Mouse (Mus musculus): ENCODE measurements around the gene Slco4c1. TPM values are rescaled to one million over a fixed set of nuclear protein-coding genes. Genes with fewer than 3 reads are reported as not detected.

Gene Slco4c1
- 1.7 TPM in 2 replicates for polyA plus RNA-seq (2012; rRNA removed)

GRCm38 (mm10) chr1:96871528-96872360 is at the start of gene Slco4c1:
Gene Slco4c1, minus strand, starts transcription at chr1:96872171.
- peak; percentile 20 to 66 for DNase-seq (ENCODE audit: extremely low spot score in 1 of 2, low spot score in 1 of 2)

GRCm38 (mm10) chr1:96917333-96917732 is 45.4 kb upstream of the Slco4c1 start:
- DNase-seq (ENCODE audit: extremely low spot score in 1 of 2, low spot score in 1 of 2), result no peak

GRCm38 (mm10) chr1:96883788-96884187 is 11.8 kb upstream of the Slco4c1 start:
- DNase-seq (ENCODE audit: extremely low spot score in 1 of 2, low spot score in 1 of 2), result no peak

GRCm38 (mm10) chr1:96878572-96878971 is 6.6 kb upstream of the Slco4c1 start:
- peak in 1 of 2 experiments; percentile 25 for DNase-seq (ENCODE audit: extremely low spot score in 1 of 2, low spot score in 1 of 2)

- no peak for DNase-seq (ENCODE audit: extremely low spot score in 1 of 2, low spot score in 1 of 2)
Observed at GRCm38 (mm10) chr1:96876076-96876475, 4.1 kb upstream of the Slco4c1 start.

GRCm38 (mm10) chr1:96874636-96875035 is 2.7 kb upstream of the Slco4c1 start:
- DNase-seq (ENCODE audit: extremely low spot score in 1 of 2, low spot score in 1 of 2), result no peak

- no peak for DNase-seq (ENCODE audit: extremely low spot score in 1 of 2, low spot score in 1 of 2)
Observed at GRCm38 (mm10) chr1:96872361-96872693, 356 bp upstream of the Slco4c1 start.

- peak in 1 of 2 experiments; percentile 9 for DNase-seq (ENCODE audit: extremely low spot score in 1 of 2, low spot score in 1 of 2)
Observed at GRCm38 (mm10) chr1:96870764-96871307, 1.1 kb downstream of the Slco4c1 start.

- no peak for DNase-seq (ENCODE audit: extremely low spot score in 1 of 2, low spot score in 1 of 2)
Observed at GRCm38 (mm10) chr1:96868722-96869121, 3.2 kb downstream of the Slco4c1 start.

- no peak for DNase-seq (ENCODE audit: extremely low spot score in 1 of 2, low spot score in 1 of 2)
Observed at GRCm38 (mm10) chr1:96866002-96866401, 6.0 kb downstream of the Slco4c1 start.

GRCm38 (mm10) chr1:96864120-96864519 is 7.9 kb downstream of the Slco4c1 start:
- DNase-seq (ENCODE audit: extremely low spot score in 1 of 2, low spot score in 1 of 2), result no peak

GRCm38 (mm10) chr1:96859995-96860684 is 11.8 kb downstream of the Slco4c1 start:
- no peak for DNase-seq (ENCODE audit: extremely low spot score in 1 of 2, low spot score in 1 of 2)

GRCm38 (mm10) chr1:96853541-96853940 is 18.4 kb downstream of the Slco4c1 start:
- no peak for DNase-seq (ENCODE audit: extremely low spot score in 1 of 2, low spot score in 1 of 2)

- no peak for DNase-seq (ENCODE audit: extremely low spot score in 1 of 2, low spot score in 1 of 2)
Observed at GRCm38 (mm10) chr1:96849101-96849500, 22.9 kb downstream of the Slco4c1 start.

GRCm38 (mm10) chr1:96848606-96849005 is 23.4 kb downstream of the Slco4c1 start:
- DNase-seq (ENCODE audit: extremely low spot score in 1 of 2, low spot score in 1 of 2), result no peak

- peak in 1 of 2 experiments; percentile 85 for DNase-seq (ENCODE audit: extremely low spot score in 1 of 2, low spot score in 1 of 2)
Observed at GRCm38 (mm10) chr1:96846727-96847126, 25.2 kb downstream of the Slco4c1 start.

- DNase-seq (ENCODE audit: extremely low spot score in 1 of 2, low spot score in 1 of 2), result no peak
Observed at GRCm38 (mm10) chr1:96805287-96805727, 66.7 kb downstream of the Slco4c1 start.

- DNase-seq (ENCODE audit: extremely low spot score in 1 of 2, low spot score in 1 of 2), result peak; percentile 2 to 69
Observed at GRCm38 (mm10) chr1:96801595-96801994, 70.4 kb downstream of the Slco4c1 start.

GRCm38 (mm10) chr1:96794690-96795089 is 77.3 kb downstream of the Slco4c1 start:
- no peak for DNase-seq (ENCODE audit: extremely low spot score in 1 of 2, low spot score in 1 of 2)

GRCm38 (mm10) chr1:96794290-96794689 is 77.7 kb downstream of the Slco4c1 start:
- DNase-seq (ENCODE audit: extremely low spot score in 1 of 2, low spot score in 1 of 2), result no peak

GRCm38 (mm10) chr1:96789268-96789667 is 82.7 kb downstream of the Slco4c1 start:
- DNase-seq (ENCODE audit: extremely low spot score in 1 of 2, low spot score in 1 of 2), result no peak

Data from frontal cortex, adult 2 months (tissue).